Mouse (Mus musculus): ENCODE results near the gene Map2k3.

Map2k3 gene

DNA sequence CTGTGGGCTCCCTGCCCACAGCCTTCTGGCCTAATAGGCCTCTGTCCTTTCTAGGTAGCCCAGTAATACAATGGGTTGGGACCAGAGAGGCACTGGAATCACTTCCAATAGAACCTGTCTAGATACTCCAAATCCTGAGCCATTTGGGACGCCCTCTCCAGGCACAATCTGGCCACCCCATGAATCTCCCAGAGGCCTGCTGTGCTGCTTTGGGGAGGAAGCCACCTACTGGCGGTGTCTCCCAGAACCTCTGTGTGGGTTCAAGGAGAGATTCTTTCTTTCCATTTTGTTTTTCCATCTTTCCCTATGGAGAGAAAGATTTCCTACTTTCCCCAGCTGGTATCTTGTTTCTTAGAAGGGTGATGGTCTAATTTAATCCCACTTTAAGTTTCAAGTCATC is 44.4 kb downstream of the Map2k3 start:
- TF ChIP-seq GATA4 (IDR thresholded peaks at IDR 0.05; ENCODE audit: insufficient replicate concordance, low read length): no peak

DNA sequence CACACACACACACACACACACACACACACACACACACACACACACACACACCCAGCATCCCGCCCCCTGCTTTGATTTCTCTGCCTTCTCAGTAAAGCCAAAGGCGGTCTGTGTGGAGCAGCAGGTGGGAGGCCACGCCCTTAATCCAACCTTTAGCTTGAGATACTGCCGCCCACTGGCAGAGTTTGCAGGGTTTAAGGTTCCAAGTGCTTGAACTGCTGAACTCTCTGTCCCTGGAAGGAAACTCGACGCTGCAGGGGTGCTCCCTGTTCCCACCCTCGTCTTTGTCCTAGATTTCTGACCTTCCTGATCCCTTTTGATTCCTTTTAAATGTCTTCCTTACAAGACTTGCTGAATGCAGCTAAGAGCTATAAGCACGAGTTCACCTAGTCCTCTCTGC is 44.9 kb downstream of the Map2k3 start:
- TF ChIP-seq GATA4 (IDR thresholded peaks at IDR 0.05; ENCODE audit: insufficient replicate concordance, low read length): no peak

DNA sequence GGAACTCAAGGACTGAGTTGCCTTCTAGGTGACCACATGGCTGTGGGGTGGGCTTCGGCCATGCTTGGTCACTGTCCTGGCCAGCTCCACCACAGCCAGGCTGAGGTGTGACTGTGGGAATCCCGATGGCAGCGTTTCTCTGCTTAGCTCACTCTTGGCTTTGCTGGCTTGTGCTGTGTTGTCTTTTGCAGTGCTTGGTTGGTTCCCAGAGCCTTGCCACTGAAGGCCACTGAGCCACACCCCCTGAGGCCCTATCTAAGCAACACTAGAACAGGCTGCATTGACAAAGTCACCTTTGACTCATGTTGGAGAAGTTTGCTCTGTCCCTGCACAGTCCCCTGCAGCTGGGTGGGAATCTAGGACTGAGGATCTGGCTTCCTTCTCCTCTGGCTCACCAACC is 45.3 kb downstream of the Map2k3 start:
- TF ChIP-seq GATA4 (IDR thresholded peaks at IDR 0.05; ENCODE audit: insufficient replicate concordance, low read length): no peak

DNA sequence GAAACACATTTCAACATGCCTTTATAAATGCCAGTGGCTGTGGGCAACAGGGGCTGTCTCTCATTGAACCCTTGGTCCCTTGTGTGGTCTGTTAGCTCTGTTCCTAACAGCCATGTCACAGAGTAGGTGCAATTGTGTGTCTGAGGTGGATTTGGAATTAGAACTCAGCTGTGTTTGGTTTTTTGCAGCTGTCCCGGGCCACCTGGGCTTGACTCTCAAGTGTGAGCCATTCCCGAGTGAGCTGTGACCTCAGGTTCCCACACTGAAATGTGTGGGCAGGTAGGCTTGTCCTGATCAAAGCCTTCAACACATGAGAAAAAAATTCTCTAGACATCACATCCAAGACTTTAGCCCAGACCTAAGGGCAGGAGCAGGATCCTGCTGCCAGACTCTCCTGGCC is 46.8 kb downstream of the Map2k3 start:
- no peak for TF ChIP-seq GATA4 (IDR thresholded peaks at IDR 0.05; ENCODE audit: insufficient replicate concordance, low read length)

GRCm38 (mm10) chr11:60979788-60980187 is 48.0 kb downstream of the Map2k3 start:
- TF ChIP-seq GATA4 (IDR thresholded peaks at IDR 0.05; ENCODE audit: insufficient replicate concordance, low read length): no peak

DNA sequence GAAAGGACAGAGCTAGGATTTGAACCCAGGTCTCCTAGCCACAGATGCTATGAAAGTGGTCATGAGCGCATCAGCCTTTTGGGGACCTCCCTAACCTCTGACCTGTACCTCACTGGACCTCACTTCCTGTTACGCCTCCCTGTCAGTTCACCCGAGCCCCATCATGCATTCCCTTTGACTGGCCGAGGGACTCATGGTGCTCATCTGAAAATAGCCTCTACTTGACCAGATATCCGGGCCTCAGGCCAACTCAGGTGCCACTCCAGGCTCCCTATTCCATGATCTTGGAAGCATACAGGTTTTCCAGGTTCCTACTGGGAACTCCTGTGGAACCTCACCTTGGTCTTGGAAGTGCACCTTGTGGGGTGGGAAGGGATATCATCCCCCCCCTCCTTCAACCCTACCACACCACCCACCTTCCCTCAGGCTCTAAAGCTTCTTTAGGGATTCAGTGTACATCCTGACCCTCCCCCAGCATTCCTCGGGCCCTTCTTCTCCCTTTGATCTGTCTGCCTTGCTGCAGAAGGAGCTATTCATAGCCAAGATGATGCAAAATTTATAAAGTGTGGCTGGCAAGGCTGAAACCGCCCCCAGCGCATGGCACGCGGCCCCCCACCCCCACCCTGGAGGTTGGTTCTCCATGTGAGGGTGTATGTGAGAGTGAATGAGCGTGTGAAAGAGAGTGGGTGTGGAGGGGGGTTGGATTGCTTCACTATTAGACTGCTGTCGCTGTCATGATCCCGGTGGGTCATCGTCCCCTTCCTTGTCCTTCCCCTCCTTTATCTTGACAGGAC is 50.1 kb downstream of the Map2k3 start:
- no peak for TF ChIP-seq GATA4 (IDR thresholded peaks at IDR 0.05; ENCODE audit: insufficient replicate concordance, low read length)

- TF ChIP-seq GATA4 (IDR thresholded peaks at IDR 0.05; ENCODE audit: insufficient replicate concordance, low read length): no peak
Observed at GRCm38 (mm10) chr11:60984912-60985558, 53.2 kb downstream of the Map2k3 start.

- TF ChIP-seq GATA4 (IDR thresholded peaks at IDR 0.05; ENCODE audit: insufficient replicate concordance, low read length): no peak
Observed at GRCm38 (mm10) chr11:60990428-60990827, 58.6 kb downstream of the Map2k3 start.

Data from liver, adult (tissue).